Mouse (Mus musculus) 3T3-L1 (cell line): ENCODE results near the gene Cdh6.

Experiments
- DNase-seq: peaks from one replicate; pipeline ENCODE4 v3.0.0-alpha.2; 2015; ENCODE audit warnings: low read depth, low spot score

The Cdh6 gene

GRCm38 (mm10) chr15:13173071-13173778 is at the start of gene Cdh6:
Gene Cdh6, minus strand, starts transcription at chr15:13173675.
- DNase-seq, result no peak

GRCm38 (mm10) chr15:13219727-13220454 is 46.4 kb upstream of the Cdh6 start:
- no peak for DNase-seq

- no peak for DNase-seq
Measured at GRCm38 (mm10) chr15:13217800-13218199, 44.3 kb upstream of the Cdh6 start.

- DNase-seq, result no peak
Measured at GRCm38 (mm10) chr15:13217161-13217560, 43.7 kb upstream of the Cdh6 start.

GRCm38 (mm10) chr15:13212956-13213355 is 39.5 kb upstream of the Cdh6 start:
- no peak for DNase-seq

GRCm38 (mm10) chr15:13212027-13212685 is 38.7 kb upstream of the Cdh6 start:
- DNase-seq, result no peak

GRCm38 (mm10) chr15:13210186-13210585 is 36.7 kb upstream of the Cdh6 start:
- peak; percentile 46 for DNase-seq

- no peak for DNase-seq
Measured at GRCm38 (mm10) chr15:13208716-13209115, 35.2 kb upstream of the Cdh6 start.

- DNase-seq, result no peak
Measured at GRCm38 (mm10) chr15:13196237-13196636, 22.8 kb upstream of the Cdh6 start.

GRCm38 (mm10) chr15:13194048-13194447 is 20.6 kb upstream of the Cdh6 start:
- no peak for DNase-seq

GRCm38 (mm10) chr15:13193076-13193475 is 19.6 kb upstream of the Cdh6 start:
- peak; percentile 26 for DNase-seq

- DNase-seq, result no peak
Measured at GRCm38 (mm10) chr15:13183661-13184060, 10.2 kb upstream of the Cdh6 start.

- DNase-seq, result no peak
Measured at GRCm38 (mm10) chr15:13181430-13181829, 8.0 kb upstream of the Cdh6 start.

GRCm38 (mm10) chr15:13181014-13181413 is 7.5 kb upstream of the Cdh6 start:
- peak; percentile 53 for DNase-seq

- no peak for DNase-seq
Measured at GRCm38 (mm10) chr15:13175978-13176377, 2.5 kb upstream of the Cdh6 start.

GRCm38 (mm10) chr15:13174618-13174980 is 1.1 kb upstream of the Cdh6 start:
- DNase-seq, result no peak

GRCm38 (mm10) chr15:13173840-13174617 is 554 bp upstream of the Cdh6 start:
- no peak for DNase-seq

GRCm38 (mm10) chr15:13172365-13173070 is 957 bp downstream of the Cdh6 start:
- no peak for DNase-seq

- no peak for DNase-seq
Measured at GRCm38 (mm10) chr15:13171486-13172364, 1.8 kb downstream of the Cdh6 start.
